Mouse (Mus musculus): ENCODE measurements at regions not wholly inside any gene's neighbourhood (a gene's known extent, or its start where the extent isn't known, plus 50 kb on each side); places are given as distances from the start of the nearest gene placed in this dataset.
A peak's percentile ranks its signal among the peaks of the same experiment; 100 is the strongest.

GRCm38 (mm10) chr6:51379560-51380274, 52.8 kb upstream of the Nfe2l3 start:
- peak; percentile 68; the same call in 1 of the 2 replicates for TF ChIP-seq POLR2A (IDR thresholded peaks at IDR 0.05; ENCODE audit: control insufficient read depth, low read depth, low read length)
- TF ChIP-seq CTCF (IDR thresholded peaks at IDR 0.05; ENCODE audit: control insufficient read depth, insufficient read depth, insufficient replicate concordance, low read depth, low read length), result no peak
